Mouse (Mus musculus): ENCODE measurements around the gene Nppa.

Nppa gene

DNA sequence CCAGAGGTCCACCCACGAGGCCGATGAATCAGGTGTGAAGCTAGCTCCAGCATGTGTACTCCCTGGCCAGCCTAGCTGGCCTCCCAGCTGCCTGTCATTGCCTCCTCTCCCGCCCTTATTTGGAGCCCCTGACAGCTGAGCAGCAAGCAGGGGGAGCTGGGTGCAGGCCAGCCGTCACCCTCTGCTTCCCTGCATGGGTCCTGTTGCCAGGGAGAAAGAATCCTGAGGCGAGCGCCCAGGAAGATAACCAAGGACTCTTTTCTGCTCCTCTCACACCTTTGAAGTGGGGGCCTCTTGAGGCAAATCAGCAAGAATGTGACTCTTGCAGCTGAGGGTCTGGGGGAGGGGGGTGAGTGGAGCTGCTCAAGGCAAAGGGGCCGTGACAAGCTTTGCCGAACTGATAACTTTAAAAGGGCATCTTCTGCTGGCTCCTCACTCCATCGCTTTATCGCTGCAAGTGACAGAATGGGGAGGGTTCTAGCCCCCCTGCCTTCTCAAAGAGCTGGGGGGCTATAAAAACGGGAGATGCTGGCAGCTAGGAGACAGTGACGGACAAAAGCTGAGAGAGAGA is at the start of gene Nppa:
Gene Nppa, plus strand, starts transcription at position 521 of the 571 bp plus-strand sequence.
- peak; percentile 41 for DNase-seq (ENCODE audit: low read depth)

DNA sequence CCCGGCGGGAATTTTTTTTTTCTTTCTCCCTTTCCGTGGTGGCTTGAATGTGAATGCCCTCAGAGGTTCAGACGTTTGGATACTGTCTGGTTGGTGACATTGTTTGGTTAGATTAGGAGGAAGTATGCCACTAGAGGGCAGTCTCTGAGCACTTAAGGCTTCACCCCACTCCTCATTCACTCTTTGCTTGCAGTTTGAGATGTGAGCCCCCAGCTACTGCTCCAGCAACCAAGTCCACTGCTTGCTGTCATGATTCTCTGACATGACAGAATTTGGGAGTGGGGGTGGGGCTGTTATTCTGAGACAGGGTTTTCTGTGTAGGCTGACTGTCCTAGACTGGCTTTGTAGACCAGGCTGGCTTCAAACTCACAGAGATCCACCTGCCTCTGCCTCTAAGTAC is 46.9 kb upstream of the Nppa start:
- DNase-seq (ENCODE audit: low read depth), result peak; percentile 73

DNA sequence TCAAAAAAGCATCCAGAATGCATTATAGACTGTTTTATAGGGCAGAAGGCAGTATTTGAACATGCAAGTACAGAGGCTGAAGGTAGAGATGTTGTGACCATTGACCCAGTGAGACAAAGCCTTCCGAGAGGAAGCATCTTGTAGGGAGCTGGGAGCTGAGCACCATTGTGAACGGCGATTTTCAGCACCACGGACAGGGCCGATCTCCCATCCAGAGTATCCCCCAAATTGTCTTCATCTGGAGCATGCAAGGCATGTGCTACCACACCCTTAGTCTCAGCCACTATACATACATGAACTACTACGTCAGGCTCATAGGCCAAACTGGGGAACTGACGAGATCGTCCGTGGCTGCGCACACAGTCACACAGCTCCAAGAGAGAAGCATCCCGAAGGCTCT is 43.4 kb upstream of the Nppa start:
- peak; percentile 73 for DNase-seq (ENCODE audit: low read depth)

DNA sequence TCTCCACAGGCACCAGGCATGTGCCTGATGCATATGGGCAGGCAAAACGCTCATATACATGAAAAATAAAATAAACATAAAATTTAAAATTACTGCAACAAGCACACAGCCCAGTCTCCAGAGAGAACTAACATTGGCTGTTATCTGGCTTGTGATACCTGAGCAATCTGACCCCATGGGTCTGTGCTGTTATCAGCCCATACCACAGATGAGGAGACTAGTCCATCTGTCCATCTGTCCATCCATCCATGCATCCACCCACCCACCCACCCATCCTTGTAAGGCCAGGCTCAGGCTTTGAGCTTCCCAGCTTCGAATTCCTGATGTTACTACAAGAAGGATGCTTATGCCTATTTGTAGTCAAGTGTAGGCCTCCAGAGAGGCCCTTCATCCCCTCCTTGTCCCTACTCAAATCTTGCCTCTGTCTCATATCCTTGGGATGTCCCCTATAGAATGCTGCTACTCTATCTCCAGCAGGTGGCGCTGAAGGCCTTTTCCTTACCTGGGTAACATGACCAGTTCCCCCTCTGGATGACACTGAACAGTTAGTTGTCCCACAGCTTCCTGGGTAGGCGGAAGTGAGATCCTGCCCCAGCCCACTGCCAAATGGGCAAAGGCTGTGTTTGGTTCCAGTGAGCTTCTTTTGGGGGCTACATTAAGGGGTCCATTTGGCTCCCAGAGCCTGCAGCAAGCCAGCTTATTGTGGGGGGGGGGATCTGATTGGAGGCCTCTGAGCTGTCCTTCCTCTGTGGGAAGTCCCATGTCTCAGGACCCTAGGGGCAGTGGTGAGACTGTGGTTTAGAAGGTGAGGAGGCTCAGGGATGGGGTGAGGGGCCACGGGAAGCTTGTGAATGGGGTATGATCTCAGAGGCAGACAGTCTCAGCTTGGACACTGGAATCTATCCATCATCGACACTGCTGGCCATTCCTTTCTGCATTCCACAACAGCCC is 40.4 kb upstream of the Nppa start:
- DNase-seq (ENCODE audit: low read depth), result peak; percentile 93

DNA sequence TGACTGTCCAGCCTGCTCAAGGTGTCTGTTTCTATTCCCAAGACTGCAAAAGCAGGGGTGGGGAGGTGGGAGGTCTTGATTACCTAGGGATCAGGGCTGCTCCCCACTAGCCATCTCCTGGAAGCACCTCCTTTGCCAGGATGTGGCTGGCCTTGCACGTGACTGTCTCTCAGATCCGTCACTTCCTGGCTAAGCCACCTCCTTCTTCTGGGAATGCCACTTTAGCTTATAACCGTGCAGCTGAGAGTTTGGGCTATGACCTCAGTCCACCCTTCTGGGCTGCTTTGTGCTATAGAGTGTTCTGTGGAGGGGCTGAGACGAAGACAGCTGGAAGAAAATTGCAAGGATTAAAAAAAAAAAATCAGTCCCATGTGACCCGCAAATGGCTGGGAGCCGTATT is 37.7 kb upstream of the Nppa start:
- no peak for DNase-seq (ENCODE audit: low read depth)

DNA sequence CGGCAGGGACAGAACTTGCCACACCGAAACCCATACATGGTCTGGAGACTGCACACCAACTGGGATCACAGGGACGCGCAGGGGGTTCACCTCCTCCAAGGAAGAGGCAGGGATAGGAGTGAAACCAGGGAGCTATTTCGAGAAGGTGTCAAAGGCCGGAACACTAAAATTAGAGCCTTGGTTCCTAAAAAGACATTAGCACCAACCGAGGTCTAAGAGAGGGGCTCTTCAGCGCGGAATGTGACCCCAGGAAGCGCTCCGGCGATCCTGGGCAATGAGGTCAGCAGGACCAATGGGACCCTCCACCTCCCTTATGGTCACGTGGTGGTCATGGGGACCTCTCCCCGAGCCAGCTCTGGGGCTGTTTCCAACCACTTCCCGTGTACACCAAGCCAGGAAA is 36.9 kb upstream of the Nppa start:
- DNase-seq (ENCODE audit: low read depth), result no peak

DNA sequence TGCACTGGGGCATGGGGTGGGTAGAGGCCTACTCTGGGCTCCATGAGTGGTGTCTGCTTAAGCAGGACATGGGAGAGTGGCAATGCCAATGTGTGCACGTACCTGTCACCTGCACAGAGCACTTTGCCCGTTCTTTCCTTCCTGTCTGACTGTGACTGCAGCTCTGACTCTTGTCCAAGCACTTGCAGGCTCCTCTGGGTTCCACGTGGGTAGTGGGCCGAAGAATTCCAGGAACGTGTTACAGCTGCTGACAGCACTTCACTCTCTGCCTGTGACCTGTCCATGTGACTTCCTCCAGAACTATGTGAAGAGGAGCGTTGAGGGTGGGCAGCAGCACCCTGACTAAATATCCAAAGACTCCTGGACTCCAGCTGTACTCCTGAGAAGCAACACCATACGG is 34.8 kb upstream of the Nppa start:
- no peak for DNase-seq (ENCODE audit: low read depth)

DNA sequence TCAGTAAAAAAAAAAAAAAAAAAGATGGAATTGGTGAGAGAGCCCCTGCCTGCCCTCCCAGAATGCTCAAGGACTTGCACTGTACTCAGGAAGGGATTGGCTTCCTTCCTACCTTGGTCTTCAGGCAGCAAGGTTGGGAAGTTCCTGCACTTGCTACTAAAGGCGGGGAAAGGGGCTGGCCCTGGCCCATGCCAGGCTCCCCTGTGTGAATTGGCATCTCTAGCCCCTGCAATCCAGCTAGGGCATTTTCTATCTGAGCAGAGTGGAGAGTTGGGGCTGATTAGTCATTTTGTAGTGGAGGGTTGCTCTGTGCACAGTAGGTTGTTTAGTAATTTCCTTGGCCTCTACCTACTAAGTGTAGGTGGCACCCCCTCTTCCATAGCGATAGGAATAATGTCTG is 31.7 kb upstream of the Nppa start:
- DNase-seq (ENCODE audit: low read depth), result no peak

- no peak for DNase-seq (ENCODE audit: low read depth)
These were observed 31.2 kb upstream of the Nppa start for GRCm38 (mm10) chr4:147969337-147969736.

GRCm38 (mm10) chr4:147976237-147976636 is 24.3 kb upstream of the Nppa start:
- no peak for DNase-seq (ENCODE audit: low read depth)

DNA sequence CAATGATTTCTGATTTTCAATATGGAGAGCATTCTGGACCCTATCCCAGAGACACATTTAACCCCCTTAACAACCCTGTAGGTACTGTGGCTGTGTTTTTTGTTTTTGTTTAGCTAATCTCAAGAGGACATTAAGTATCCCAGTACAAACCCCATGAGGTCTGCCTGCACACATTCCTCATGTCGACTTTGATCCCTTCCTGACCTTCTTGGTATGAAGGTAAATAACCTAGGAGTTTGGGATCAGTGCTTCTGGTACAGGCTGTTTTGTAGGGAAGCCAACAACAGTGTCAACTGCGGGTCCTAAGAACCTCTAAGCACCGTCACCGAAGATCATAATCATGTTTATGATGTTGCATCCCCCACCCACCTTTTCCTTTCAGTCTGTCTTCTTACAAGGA is 22.8 kb upstream of the Nppa start:
- no peak for DNase-seq (ENCODE audit: low read depth)

DNA sequence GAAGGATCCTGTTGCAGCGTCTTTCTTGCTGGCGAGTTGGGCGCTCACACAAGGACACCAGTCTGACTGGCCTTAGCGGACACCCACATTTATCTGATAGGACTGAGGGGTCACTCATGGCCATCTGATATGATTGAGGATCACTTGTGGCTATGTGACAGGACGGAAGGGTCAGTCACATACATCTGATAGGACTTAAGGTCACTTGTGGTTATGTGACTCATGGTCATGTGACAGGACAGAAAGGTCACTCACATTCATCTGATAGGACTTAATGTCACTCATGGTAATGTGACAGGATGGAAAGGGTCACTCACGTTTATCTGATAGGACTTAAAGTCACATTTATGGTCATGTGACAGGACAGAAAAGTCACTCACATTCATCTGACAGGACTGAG is 22.1 kb upstream of the Nppa start:
- no peak for DNase-seq (ENCODE audit: low read depth)

DNA sequence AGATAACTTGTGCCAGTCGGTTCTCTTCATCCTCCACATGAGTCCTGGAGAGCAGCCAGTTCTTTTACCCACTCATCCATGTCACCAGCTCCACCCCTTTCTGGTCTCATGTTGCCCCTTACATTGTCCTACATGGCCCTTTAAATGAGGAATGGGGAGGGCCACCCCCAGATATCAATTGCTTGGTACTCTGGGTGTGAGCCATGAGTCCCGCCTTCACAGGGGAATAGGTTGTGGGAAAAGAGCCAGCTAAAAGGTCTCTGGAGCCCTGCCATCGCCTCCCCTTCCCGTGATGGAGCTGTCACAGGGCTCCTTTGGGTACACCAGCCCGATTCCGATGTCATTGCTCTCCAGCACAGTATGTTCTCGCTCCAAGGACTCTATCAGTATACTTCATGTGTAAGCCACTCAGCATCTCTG is 21.1 kb upstream of the Nppa start:
- DNase-seq (ENCODE audit: low read depth), result no peak

GRCm38 (mm10) chr4:147985205-147986132 is 15.1 kb upstream of the Nppa start, which contains the start of gene Nppb:
TSS of gene Nppb (plus strand) at chr4:147985788.
- peak; percentile 83 for DNase-seq (ENCODE audit: low read depth)

DNA sequence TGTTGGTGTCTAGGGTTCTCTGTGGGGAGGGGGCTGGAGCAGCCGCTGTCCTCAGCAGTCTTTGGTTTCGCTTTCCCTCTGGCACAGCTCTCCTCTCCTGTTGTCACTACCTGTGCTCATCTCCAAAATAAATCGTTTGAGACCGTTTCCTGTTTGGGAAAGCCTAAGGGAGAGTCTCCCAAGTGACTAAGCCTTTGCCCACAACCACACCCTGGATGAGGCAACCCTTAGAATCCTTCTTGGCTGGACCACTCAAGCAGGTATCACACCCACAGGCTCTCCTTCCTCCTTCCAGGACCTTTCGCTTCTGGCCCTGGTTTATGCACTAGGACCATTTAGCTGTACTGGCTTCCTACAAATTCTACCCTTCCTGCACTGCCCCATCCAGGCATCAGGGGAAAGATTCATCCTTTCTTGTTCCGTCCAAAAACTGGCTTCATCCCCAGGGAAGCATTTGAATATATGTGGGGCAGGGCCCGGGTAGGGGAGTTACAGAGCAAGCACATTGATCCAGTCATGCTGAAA is 6.9 kb upstream of the Nppa start:
- peak; percentile 87 for DNase-seq (ENCODE audit: low read depth)

GRCm38 (mm10) chr4:147995311-147995710 is 5.2 kb upstream of the Nppa start:
- DNase-seq (ENCODE audit: low read depth), result peak; percentile 41

GRCm38 (mm10) chr4:148001013-148001789 is 679 bp downstream of the Nppa start:
- no peak for DNase-seq (ENCODE audit: low read depth)

GRCm38 (mm10) chr4:148001866-148002265 is 1.3 kb downstream of the Nppa start:
- DNase-seq (ENCODE audit: low read depth), result peak; percentile 59

- no peak for DNase-seq (ENCODE audit: low read depth)
These were observed 3.8 kb downstream of the Nppa start for GRCm38 (mm10) chr4:148004361-148004760.

- peak; percentile 78 for DNase-seq (ENCODE audit: low read depth)
These were observed 7.9 kb downstream of the Nppa start for GRCm38 (mm10) chr4:148008412-148008811.

- DNase-seq (ENCODE audit: low read depth), result no peak
These were observed 9.1 kb downstream of the Nppa start for GRCm38 (mm10) chr4:148009641-148010040.

Data from NIH3T3 (cell line).